Mouse (Mus musculus): Measurements from ENCODE around the gene Sergef.

Gene Sergef

GRCm38 (mm10) chr7:46403616-46404485, 235.8 kb downstream of the Sergef start:
- no peak for DNase-seq (ENCODE audit: low read depth)

GRCm38 (mm10) chr7:46401371-46402180, 238.0 kb downstream of the Sergef start:
- DNase-seq (ENCODE audit: low read depth): no peak

- no peak for DNase-seq (ENCODE audit: low read depth)
Observed at GRCm38 (mm10) chr7:46400346-46400745, 239.3 kb downstream of the Sergef start.

GRCm38 (mm10) chr7:46399676-46400075, 239.9 kb downstream of the Sergef start:
- DNase-seq (ENCODE audit: low read depth): no peak

GRCm38 (mm10) chr7:46398612-46399011, 241.0 kb downstream of the Sergef start:
- no peak for DNase-seq (ENCODE audit: low read depth)

GRCm38 (mm10) chr7:46397732-46398333, 241.8 kb downstream of the Sergef start:
- DNase-seq (ENCODE audit: low read depth): no peak

GRCm38 (mm10) chr7:46396928-46397731, 242.5 kb downstream of the Sergef start:
- DNase-seq (ENCODE audit: low read depth): no peak

- DNase-seq (ENCODE audit: low read depth): peak; percentile 56
Observed at GRCm38 (mm10) chr7:46396231-46396927, 243.2 kb downstream of the Sergef start, which contains the start of gene Kcnc1. Kcnc1 (plus strand) TSS chr7:46396497.

- DNase-seq (ENCODE audit: low read depth): no peak
Observed at GRCm38 (mm10) chr7:46395571-46395970, 244.0 kb downstream of the Sergef start.

- DNase-seq (ENCODE audit: low read depth): no peak
Observed at GRCm38 (mm10) chr7:46394933-46395332, 244.7 kb downstream of the Sergef start.

GRCm38 (mm10) chr7:46393718-46394511, 245.7 kb downstream of the Sergef start:
- no peak for DNase-seq (ENCODE audit: low read depth)

Data from c-Kit-positive CD71-negative TER-119-negative erythroid progenitor cells, embryonic 14.5 days (primary cell).